Mouse (Mus musculus) MEL (cell line): Measurements from ENCODE around the gene Rbpjl. TPM values are rescaled to one million over a fixed set of nuclear protein-coding genes. Genes with fewer than 3 reads are reported as not detected.
A peak's percentile ranks its signal among the peaks of the same experiment; 100 is the strongest.

ENCODE experiments used
- DNase-seq: peaks from one replicate; pipeline ENCODE4 v3.0.0; 2011; ENCODE audit warnings: low read depth, low spot score
- H3K27ac ChIP-seq: 2 replicates; pipeline ENCODE4 v1.5.1; 2012; ENCODE audit warnings: low read depth, mild to moderate bottlenecking, control low read depth, low read length, moderate library complexity; ENCODE audit not compliant: control insufficient read depth
- H3K27me3 ChIP-seq, 2 experiments: fragments of 150-350 bp in 1 of 2; sonication (generic) in 1 of 2; 2 replicates each; pipeline ENCODE4 v1.6.1; 2012; ENCODE audit warnings: low read length in 2 of 2, mild to moderate bottlenecking in 2 of 2, improper control_type of control experiment in 1 of 2, moderate library complexity in 1 of 2; ENCODE audit not compliant: insufficient read depth in 2 of 2, control insufficient read depth in 1 of 2
- H3K36me3 ChIP-seq, 2 experiments: 2 replicates each; pipeline ENCODE4 v1.6.1; 2012 to 2014; ENCODE audit warnings: low read length in 2 of 2, improper control_type of control experiment in 1 of 2, inconsistent platforms in 1 of 2, mild to moderate bottlenecking in 1 of 2; ENCODE audit not compliant: insufficient read depth in 2 of 2, control insufficient read depth in 1 of 2
- H3K4me1 ChIP-seq, 2 experiments: fragments of 150-350 bp in 1 of 2; sonication (generic) in 1 of 2; 2 replicates each; pipeline ENCODE4 v1.6.1; 2012; ENCODE audit warnings: low read length in 2 of 2, improper control_type of control experiment in 1 of 2, mild to moderate bottlenecking in 1 of 2; ENCODE audit not compliant: insufficient read depth in 2 of 2, control insufficient read depth in 1 of 2
- H3K4me3 ChIP-seq, 2 experiments: fragments of 150-350 bp in 1 of 2; sonication (generic) in 1 of 2; 2 replicates each; pipeline ENCODE4 v1.5.1; 2012; ENCODE audit warnings: low read depth in 2 of 2, low read length in 2 of 2, mild to moderate bottlenecking in 2 of 2, moderate library complexity in 2 of 2, control low read depth in 1 of 2, improper control_type of control experiment in 1 of 2; ENCODE audit not compliant: control insufficient read depth in 1 of 2, insufficient read depth in 1 of 2
- H3K79me2 ChIP-seq: 2 replicates; pipeline ENCODE4 v1.6.1; 2012; ENCODE audit warnings: mild to moderate bottlenecking, low read length, moderate library complexity; ENCODE audit not compliant: control insufficient read depth, poor library complexity, insufficient read depth
- H3K9ac ChIP-seq: 2 replicates; pipeline ENCODE4 v1.6.1; 2012; ENCODE audit warnings: low read depth, mild to moderate bottlenecking, control low read depth, low read length, moderate library complexity; ENCODE audit not compliant: control insufficient read depth, poor library complexity, severe bottlenecking
- H3K9me3 ChIP-seq: fragments of 150-350 bp; sonication (generic); replicated peaks from 2 replicates; pipeline ENCODE4 v1.6.1; 2012; ENCODE audit warnings: mild to moderate bottlenecking, low read length, improper control_type of control experiment, moderate library complexity; ENCODE audit not compliant: insufficient read depth
- BHLHE40 ChIP-seq: IDR thresholded peaks from 2 replicates; pipeline ENCODE4 v1.6.1; 2012; ENCODE audit warnings: low read depth, mild to moderate bottlenecking, inconsistent platforms, low read length, improper control_type of control experiment, borderline replicate concordance
- CTCF ChIP-seq, 3 experiments: IDR thresholded peaks in 2 of 3; conservative IDR thresholded peaks in 1 of 3; 2 replicates each; pipeline ENCODE4 v1.5.1; 2011 to 2012; ENCODE audit warnings: low read length in 3 of 3, low read depth in 2 of 3, mild to moderate bottlenecking in 2 of 3, improper control_type of control experiment in 1 of 3, inconsistent platforms in 1 of 3, mixed read lengths in 1 of 3, moderate library complexity in 1 of 3; ENCODE audit not compliant: control insufficient read depth in 1 of 3, insufficient read depth in 1 of 3, poor library complexity in 1 of 3, severe bottlenecking in 1 of 3
- HCFC1 ChIP-seq: IDR thresholded peaks from 2 replicates; pipeline ENCODE4 v1.6.1; 2012; ENCODE audit warnings: low read depth, mild to moderate bottlenecking, inconsistent platforms, low read length, improper control_type of control experiment, moderate library complexity
- KAT2A ChIP-seq: conservative IDR thresholded peaks from 2 replicates; pipeline ENCODE4 v1.6.1; 2012; ENCODE audit warnings: low read depth, low read length, improper control_type of control experiment, inconsistent platforms
- MAZ ChIP-seq: IDR thresholded peaks from 2 replicates; pipeline ENCODE4 v1.6.1; 2012; ENCODE audit warnings: low read depth, mild to moderate bottlenecking, inconsistent platforms, low read length, improper control_type of control experiment
- MEF2A ChIP-seq: IDR thresholded peaks from 2 replicates; pipeline ENCODE4 v1.6.1; 2014; ENCODE audit warnings: low read depth, mild to moderate bottlenecking, inconsistent platforms, low read length, improper control_type of control experiment; ENCODE audit not compliant: poor library complexity, insufficient replicate concordance, severe bottlenecking; ENCODE audit errors: extremely low read depth
- MXI1 ChIP-seq: IDR thresholded peaks from 2 replicates; pipeline ENCODE4 v1.6.1; 2011; ENCODE audit warnings: mild to moderate bottlenecking, low read depth, low read length, improper control_type of control experiment
- MYC ChIP-seq: IDR thresholded peaks from 2 replicates; pipeline ENCODE4 v1.6.1; 2011; ENCODE audit warnings: low read depth, mild to moderate bottlenecking, low read length, improper control_type of control experiment, moderate library complexity
- NRF1 ChIP-seq: IDR thresholded peaks from 2 replicates; pipeline ENCODE4 v1.6.1; 2014; ENCODE audit warnings: low read depth, mild to moderate bottlenecking, inconsistent platforms, low read length, improper control_type of control experiment, moderate library complexity; ENCODE audit not compliant: poor library complexity, insufficient read depth, severe bottlenecking
- POLR2A ChIP-seq, 2 experiments: IDR thresholded peaks; 2 replicates each; pipeline ENCODE4 v1.6.1; 2011 to 2012; ENCODE audit warnings: low read length in 2 of 2, mild to moderate bottlenecking in 2 of 2, control low read depth in 1 of 2, improper control_type of control experiment in 1 of 2, low read depth in 1 of 2, moderate library complexity in 1 of 2; ENCODE audit not compliant: control insufficient read depth in 1 of 2, insufficient read depth in 1 of 2, poor library complexity in 1 of 2
- POLR2AphosphoS2 ChIP-seq: IDR thresholded peaks from 2 replicates; pipeline ENCODE4 v1.6.1; 2011; ENCODE audit warnings: low read length, improper control_type of control experiment
- POLR2AphosphoS5 ChIP-seq: IDR thresholded peaks from 2 replicates; pipeline ENCODE4 v1.6.1; 2012; ENCODE audit warnings: low read depth, borderline replicate concordance, mild to moderate bottlenecking, inconsistent platforms, low read length, moderate library complexity, mixed read lengths
- RAD21 ChIP-seq: IDR thresholded peaks from 2 replicates; pipeline ENCODE4 v1.6.1; 2011; ENCODE audit warnings: mild to moderate bottlenecking, low read depth, low read length, improper control_type of control experiment
- RCOR1 ChIP-seq: IDR thresholded peaks from 2 replicates; pipeline ENCODE4 v1.6.1; 2012; ENCODE audit warnings: low read depth, mild to moderate bottlenecking, inconsistent platforms, low read length, improper control_type of control experiment
- SIN3A ChIP-seq: IDR thresholded peaks from 2 replicates; pipeline ENCODE4 v1.6.1; 2012; ENCODE audit warnings: low read length, improper control_type of control experiment, inconsistent platforms
- SMC3 ChIP-seq: IDR thresholded peaks from 2 replicates; pipeline ENCODE4 v1.6.1; 2011; ENCODE audit warnings: low read depth, low read length, improper control_type of control experiment
- TAL1 ChIP-seq: IDR thresholded peaks from 2 replicates; pipeline ENCODE4 v1.6.1; 2012; ENCODE audit warnings: mild to moderate bottlenecking, inconsistent platforms, low read length, moderate library complexity, mixed read lengths
- TCF12 ChIP-seq: IDR thresholded peaks from 2 replicates; pipeline ENCODE4 v1.6.1; 2014; ENCODE audit warnings: low read depth, mild to moderate bottlenecking, inconsistent platforms, low read length, improper control_type of control experiment, moderate library complexity
- UBTF ChIP-seq: IDR thresholded peaks from 2 replicates; pipeline ENCODE4 v1.6.1; 2012; ENCODE audit warnings: low read depth, mild to moderate bottlenecking, inconsistent platforms, low read length, improper control_type of control experiment, moderate library complexity, borderline replicate concordance; ENCODE audit not compliant: insufficient read depth
- USF2 ChIP-seq, 2 experiments: IDR thresholded peaks; 2 replicates each; pipeline ENCODE4 v1.6.1; 2011 to 2012; ENCODE audit warnings: improper control_type of control experiment in 2 of 2, low read length in 2 of 2, borderline replicate concordance in 1 of 2, inconsistent platforms in 1 of 2, low read depth in 1 of 2, mild to moderate bottlenecking in 1 of 2; ENCODE audit not compliant: insufficient read depth in 1 of 2
- ZC3H11A ChIP-seq: IDR thresholded peaks from 2 replicates; pipeline ENCODE4 v1.6.1; 2012; ENCODE audit warnings: low read depth, mild to moderate bottlenecking, inconsistent platforms, low read length, improper control_type of control experiment
- ZKSCAN1 ChIP-seq: IDR thresholded peaks from 2 replicates; pipeline ENCODE4 v1.6.1; 2012; ENCODE audit warnings: low read depth, mild to moderate bottlenecking, inconsistent platforms, low read length, improper control_type of control experiment, moderate library complexity
- ZMIZ1 ChIP-seq: IDR thresholded peaks from 2 replicates; pipeline ENCODE4 v1.6.1; 2012; ENCODE audit warnings: low read depth, mild to moderate bottlenecking, inconsistent platforms, low read length, improper control_type of control experiment, moderate library complexity
- polyA plus RNA-seq, 2 experiments: library from polyadenylated mRNA; stranded (reverse) in 1 of 2; unstranded in 1 of 2; fragments of >175 nt in 1 of 2; fragments of >200 nt in 1 of 2; gene quantifications; 2 replicates each; pipeline versions ENCODE4 v1.2.1 to v1.2.4; 2012; ENCODE audit warnings: low replicate concordance in 2 of 2, low read depth in 1 of 2; ENCODE audit not compliant: insufficient read length in 2 of 2, insufficient read depth in 1 of 2, missing spikeins in 1 of 2
- total RNA-seq: library from RNA; depleted of rRNA; stranded (reverse); fragments of 300-350 nt; gene quantifications from 2 replicates; pipeline ENCODE4 v1.2.3, GENCODE M21; 2012

Rbpjl gene
- total and polyA plus RNA-seq, 3 experiments: 0.07 TPM; not detected in 2

DNA sequence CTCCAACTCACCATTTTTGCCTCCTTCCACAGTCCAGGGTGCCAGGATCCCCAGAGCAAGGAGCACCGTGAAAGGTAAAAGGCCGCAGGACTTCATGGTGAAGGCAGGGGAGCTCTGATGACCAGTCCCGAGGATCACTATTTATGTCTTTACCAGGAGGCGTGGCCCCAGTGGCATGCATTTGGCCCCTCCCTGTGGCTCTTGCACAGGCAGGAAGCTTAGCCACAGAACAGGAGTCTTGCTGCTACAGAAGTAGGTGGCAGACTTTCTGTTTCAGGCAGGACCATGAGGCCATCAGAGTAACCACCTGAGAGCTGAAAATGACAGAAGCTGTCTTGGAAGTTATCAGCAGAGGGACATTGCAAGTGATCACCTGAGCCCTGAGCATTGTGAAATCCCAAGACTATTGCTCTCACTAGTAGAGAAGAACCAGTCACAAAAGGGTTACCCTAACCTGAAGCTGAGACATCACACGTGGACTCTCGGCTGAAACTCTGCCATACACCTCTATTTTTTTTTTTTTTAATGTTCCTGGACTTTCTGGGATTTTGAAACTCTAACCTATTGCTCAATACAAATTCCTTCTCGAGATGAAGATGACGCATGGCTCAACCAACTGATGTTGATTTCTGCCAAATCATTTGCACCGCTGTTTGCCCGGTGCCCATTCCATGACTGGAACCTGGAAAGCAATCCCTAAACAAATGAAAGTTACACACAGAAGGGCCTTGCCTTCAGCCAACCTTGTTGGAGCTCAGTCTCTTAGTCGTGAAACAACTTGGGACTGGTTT is 46.6 kb upstream of the Rbpjl start:
- Histone ChIP-seq H3K9me3 (no peaks in the 10 kb centered on the region), H3K4me3 (no peak overlapping the region), H3K27me3 (peaks cover 0 to 1% of the 10 kb centered on the region in 2 experiments; a peak in 2 of 4 replicates), H3K79me2 (no peaks in the 10 kb centered on the region), H3K36me3 (peaks cover 0 to 2% of the 10 kb centered on the region in 2 experiments; a peak in 1 of 4 replicates), H3K9ac (no peak overlapping the region), H3K4me1 (peaks cover 0 to 3% of the 10 kb centered on the region in 2 experiments; a peak in 1 of 4 replicates), H3K27ac (no peak overlapping the region)
- TF ChIP-seq KAT2A (no peak), MEF2A (no peak), ZKSCAN1 (no peak), MYC (no peak), UBTF (no peak)
- DNase-seq: no peak

DNA sequence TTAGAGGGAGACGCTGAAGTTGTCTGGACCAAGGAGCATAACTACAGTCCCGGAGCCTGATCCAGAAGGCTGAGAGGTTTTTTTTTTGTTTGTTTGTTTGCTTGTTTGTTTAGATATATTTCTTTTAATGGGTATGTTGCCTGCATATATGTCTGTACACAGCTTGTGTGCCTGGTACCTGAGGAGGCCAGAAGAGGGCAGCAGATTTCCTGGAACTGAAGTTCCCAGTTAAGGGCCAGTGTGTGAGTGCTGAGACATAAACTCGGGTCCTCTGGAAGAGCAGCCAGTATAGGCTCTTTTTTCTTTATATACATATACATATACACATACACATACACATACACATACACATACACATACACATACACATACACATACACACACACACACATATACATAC is 44.6 kb upstream of the Rbpjl start:
- TF ChIP-seq CTCF (IDR thresholded peaks at IDR 0.05 in 2 of 3, conservative IDR thresholded peaks at IDR 0.05 in 1 of 3; ENCODE audit: control insufficient read depth in 1 of 3, insufficient read depth in 1 of 3, low read depth in 2 of 3, low read length in 3 of 3, poor library complexity in 1 of 3, severe bottlenecking in 1 of 3): peak; percentile 21 to 64 (median 50); a peak in 5 of 6 replicates
- no peak for TF ChIP-seq TCF12
- TF ChIP-seq RAD21: peak; percentile 13
- TF ChIP-seq ZC3H11A: no peak
- peak; percentile 31; the same call in 1 of the 2 replicates for TF ChIP-seq SMC3
- TF ChIP-seq HCFC1: no peak
- TF ChIP-seq POLR2A (IDR thresholded peaks at IDR 0.05; ENCODE audit: control insufficient read depth in 1 of 2, insufficient read depth in 1 of 2, low read depth in 1 of 2, low read length in 2 of 2, poor library complexity in 1 of 2): no peak
- no peak for TF ChIP-seq ZKSCAN1
- Histone ChIP-seq H3K9ac (no peak overlapping the region), H3K4me1 (peaks cover 0 to 3% of the 10 kb centered on the region in 2 experiments; a peak in 1 of 4 replicates), H3K79me2 (no peaks in the 10 kb centered on the region), H3K27ac (no peak overlapping the region), H3K27me3 (peaks cover 0 to 1% of the 10 kb centered on the region in 2 experiments; a peak in 1 of 4 replicates), H3K36me3 (peaks cover 0 to 2% of the 10 kb centered on the region in 2 experiments; a peak in 1 of 4 replicates), H3K4me3 (no peak overlapping the region), H3K9me3 (no peaks in the 10 kb centered on the region)
- peak; percentile 19 for DNase-seq

GRCm38 (mm10) chr2:164359031-164359430 is 43.9 kb upstream of the Rbpjl start:
- TF ChIP-seq BHLHE40 (no peak), MXI1 (no peak), MAZ (no peak), USF2 (IDR thresholded peaks at IDR 0.05; ENCODE audit: borderline replicate concordance in 1 of 2, insufficient read depth in 1 of 2, low read depth in 1 of 2, low read length in 2 of 2) (no peak), POLR2A (IDR thresholded peaks at IDR 0.05; ENCODE audit: control insufficient read depth in 1 of 2, insufficient read depth in 1 of 2, low read depth in 1 of 2, low read length in 2 of 2, poor library complexity in 1 of 2) (no peak), SMC3 (no peak), NRF1 (no peak), POLR2AphosphoS2 (no peak), UBTF (no peak), ZMIZ1 (no peak), SIN3A (no peak), TAL1 (no peak), RCOR1 (no peak), POLR2AphosphoS5 (no peak)
- Histone ChIP-seq H3K27ac (no peak overlapping the region), H3K9ac (no peak overlapping the region), H3K4me3 (no peak overlapping the region), H3K9me3 (no peaks in the 10 kb centered on the region), H3K79me2 (no peaks in the 10 kb centered on the region), H3K36me3 (peaks cover 0 to 2% of the 10 kb centered on the region in 2 experiments; a peak in 1 of 4 replicates), H3K27me3 (peaks cover 0 to 1% of the 10 kb centered on the region in 2 experiments; a peak in 1 of 4 replicates), H3K4me1 (peaks cover 0 to 3% of the 10 kb centered on the region in 2 experiments; a peak in 1 of 4 replicates)
- no peak for DNase-seq
